Mouse (Mus musculus): ENCODE data around the gene Pacsin2. TPM values are rescaled to one million over a fixed set of nuclear protein-coding genes. Genes with fewer than 3 reads are reported as not detected.
"Not testable (repeated sequence)": the region's sequence is repeated elsewhere in the genome, so short reads cannot be mapped to it uniquely, and the experiment has no call there.

Pacsin2 gene
- polyA plus RNA-seq (2017; shearing (Covaris generic)), result 10 to 100 TPM; 18.3 to 26.6 TPM

DNA sequence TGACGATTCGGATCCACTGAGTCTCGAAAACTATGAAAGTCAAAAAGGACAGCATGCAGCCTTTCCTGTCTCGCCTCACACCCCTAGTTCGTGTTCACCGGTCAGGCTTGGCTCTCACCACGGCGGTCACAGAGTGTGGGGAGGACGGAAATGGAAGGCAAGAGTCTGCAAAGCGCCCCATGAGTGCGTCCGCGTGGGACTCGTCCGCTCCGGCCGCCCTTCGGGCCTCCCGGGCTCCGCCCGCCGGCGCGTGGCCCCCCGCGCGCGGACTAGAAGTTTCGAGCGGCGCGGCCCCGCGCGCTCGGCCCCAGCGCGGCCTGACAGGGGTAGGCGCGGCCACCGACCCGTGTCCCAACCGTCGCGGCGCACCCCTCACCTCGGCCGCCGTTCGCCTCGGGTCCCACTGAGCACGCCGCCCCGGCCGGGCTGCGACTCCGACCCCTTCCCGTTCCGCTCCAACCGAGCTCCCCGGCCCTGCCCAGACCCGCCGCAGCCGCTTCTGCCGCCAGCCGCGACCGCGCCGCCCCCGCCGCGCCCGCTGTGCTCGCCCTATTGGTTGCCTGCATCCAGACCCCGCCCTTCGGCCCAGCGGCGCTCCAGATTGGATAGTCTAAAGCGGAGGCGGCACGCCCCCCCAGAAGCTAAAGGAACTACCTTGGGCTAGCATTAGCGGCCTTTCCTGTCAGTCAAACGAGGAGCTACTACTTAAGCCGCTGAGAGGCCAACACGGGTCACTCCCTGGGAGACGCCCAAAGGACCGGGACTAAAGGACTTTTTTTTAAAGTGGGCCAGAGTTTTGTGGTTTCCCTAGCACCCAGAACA, at the start of gene Pacsin2:
Pacsin2 (minus strand) TSS at position 524 of the 822 bp plus-strand sequence.
- ATAC-seq, result peak; percentile 98

GRCm38 (mm10) chr15:83512489-83513281, 48.3 kb upstream of the Pacsin2 start:
- no peak for ATAC-seq

DNA sequence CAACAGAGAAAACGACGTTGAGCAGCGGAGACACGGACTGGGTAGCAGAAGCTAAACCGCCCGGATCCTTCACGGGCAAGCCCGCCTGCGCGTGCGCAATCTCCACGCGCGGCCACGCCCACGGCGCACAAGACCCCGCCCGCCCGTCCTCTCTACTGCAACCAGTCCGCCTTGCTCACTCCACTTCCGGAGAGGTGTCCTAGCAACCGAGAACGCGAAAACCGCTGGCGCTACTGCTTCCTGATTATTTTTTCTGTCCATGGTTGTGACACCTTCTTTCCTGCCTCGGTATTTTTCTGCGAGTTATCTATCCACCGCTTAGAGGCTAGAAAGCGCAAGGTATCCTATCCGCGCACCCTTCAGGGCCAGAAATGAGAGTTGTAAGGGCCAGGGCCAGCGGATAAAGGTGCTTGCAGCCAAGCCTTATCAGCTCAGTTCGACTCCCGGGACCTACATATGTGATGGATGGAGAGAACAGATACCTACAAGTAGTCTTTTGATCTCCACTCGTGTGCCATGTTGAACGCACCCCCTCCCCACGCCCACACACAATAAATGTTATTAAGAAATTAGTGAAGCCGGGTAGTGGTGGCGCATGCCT, 46.5 kb upstream of the Pacsin2 start, which contains the start of gene Ttll1:
Ttll1 (minus strand) TSS at position 89 of the 601 bp plus-strand sequence.
- ATAC-seq, result peak; percentile 100

DNA sequence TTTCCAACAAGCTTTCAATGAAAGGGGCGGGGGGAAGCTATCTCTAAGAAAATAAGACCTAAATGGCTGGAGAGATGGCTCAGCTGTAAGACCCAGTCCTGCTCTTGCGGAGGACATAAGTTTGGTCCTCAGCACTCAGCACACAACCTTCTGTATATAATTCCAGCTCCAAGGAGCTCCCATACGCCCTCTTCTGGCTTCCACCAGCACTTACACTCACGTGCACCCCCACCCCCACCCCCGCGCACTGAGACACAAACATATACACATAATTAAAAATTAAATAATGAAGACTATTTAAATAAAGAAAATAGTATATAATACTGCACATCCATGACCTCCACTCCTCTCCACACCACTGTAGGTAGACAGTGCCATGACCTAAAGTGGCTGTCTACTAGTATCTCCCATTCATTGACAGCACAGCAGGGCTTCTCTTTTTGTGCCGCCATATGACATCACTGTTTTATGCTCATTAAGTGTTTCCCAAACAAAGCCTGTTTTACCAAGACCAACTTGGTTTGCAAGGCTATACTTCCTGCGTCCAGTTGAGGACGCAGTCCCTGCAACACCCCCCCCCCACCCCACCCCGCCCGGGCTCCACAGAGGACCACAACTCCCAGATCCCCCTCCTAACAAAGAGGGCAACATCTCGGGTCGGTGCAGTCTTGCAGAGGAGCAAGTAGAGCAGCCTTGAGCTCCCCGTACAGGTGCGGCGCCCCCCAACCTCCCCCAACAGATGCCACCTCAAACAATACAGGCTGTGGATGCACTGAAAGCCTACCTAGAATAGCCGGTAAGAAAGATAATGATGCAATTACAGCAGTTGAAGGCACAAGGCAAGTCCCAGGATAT, 45.8 kb upstream of the Pacsin2 start:
- no peak for ATAC-seq

DNA sequence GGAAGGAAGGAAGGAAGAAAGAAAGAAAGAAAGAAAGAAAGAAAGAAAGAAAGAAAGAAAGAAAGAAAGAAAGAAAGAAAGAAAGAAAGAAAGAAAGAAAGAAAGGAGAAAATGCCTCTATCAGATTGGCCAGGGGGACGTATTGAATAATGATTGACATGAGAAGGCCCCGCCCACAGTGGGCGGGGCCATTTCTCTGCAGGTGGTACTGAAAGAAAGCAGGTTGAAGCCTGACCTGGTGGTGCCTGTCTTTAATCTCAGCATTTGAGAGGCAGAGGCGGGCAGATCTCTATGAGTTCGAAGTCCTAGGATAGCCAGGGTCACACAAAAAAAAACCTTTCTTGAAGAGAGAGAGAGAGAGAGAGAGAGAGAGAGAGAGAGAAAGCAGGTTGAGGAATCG, 37.1 kb upstream of the Pacsin2 start:
- ATAC-seq, result not testable (repeated sequence)

DNA sequence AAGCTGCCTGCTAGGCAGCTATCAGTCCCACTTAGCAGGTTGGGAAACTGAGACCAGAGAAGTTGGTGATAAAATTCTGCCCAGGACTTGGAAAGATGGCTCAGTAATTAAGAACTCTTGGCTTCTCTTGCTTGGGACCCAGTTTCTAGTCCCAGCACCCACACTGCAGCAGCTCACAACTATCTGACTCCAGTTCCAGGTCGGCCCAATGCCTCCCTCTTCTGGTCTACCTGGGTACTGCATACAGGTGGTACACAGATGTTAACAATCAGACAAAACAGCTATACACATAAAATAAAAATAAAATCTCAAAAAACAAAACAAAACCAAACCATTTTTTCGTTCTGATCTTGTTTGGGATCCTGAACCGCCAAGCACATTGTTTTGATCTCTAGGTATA, 35.9 kb upstream of the Pacsin2 start:
- ATAC-seq, result peak; percentile 45

DNA sequence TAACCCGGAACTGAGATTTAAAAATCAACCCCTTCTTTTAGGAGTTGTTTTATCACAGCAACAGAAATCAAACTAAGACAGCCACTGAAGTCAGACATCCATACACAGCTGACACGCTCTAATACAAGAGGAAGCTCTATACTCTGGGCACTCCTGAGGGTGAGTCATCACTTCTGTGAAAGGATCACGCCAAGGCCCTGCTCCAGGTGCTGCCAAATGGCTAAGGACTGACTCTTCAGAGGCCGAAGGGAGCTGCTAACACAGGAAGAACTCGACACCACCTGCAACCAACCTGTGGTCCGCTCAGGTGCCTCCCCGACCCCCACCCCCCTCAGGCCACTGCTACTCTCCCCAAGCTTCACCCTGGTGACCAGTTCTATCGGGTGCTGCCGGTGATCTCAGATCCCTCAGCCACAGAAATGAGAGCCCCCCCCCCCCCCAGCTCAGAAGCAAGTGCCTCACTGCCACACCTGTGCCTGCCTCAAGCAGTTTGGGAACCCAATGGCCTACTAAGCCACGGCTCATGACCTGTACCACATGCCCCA, 34.9 kb upstream of the Pacsin2 start:
- ATAC-seq, result no peak

DNA sequence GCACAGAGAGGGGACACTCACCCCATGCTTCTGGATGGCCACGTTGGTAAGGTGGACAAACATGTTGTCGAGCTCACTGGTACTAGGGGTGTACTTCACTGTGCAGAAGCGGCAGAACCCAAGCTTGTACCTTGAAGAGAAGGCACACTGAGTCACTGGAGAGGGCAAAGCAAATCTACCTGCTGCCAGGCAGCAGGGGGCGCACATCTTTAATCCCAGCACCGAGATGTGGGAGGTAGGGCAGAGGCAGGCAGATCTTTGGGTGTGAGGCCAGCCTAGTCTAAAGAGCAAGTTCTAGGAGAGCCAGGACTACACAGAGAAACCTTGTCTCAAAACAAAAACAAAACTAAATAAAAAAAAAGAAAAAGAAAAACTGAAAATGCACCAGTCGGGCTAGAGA, 32.9 kb upstream of the Pacsin2 start:
- no peak for ATAC-seq

GRCm38 (mm10) chr15:83495787-83496367, 31.5 kb upstream of the Pacsin2 start:
- no peak for ATAC-seq

- ATAC-seq, result no peak
Measured at GRCm38 (mm10) chr15:83495195-83495594, 30.8 kb upstream of the Pacsin2 start.

GRCm38 (mm10) chr15:83494572-83494920, 30.1 kb upstream of the Pacsin2 start:
- no peak for ATAC-seq

DNA sequence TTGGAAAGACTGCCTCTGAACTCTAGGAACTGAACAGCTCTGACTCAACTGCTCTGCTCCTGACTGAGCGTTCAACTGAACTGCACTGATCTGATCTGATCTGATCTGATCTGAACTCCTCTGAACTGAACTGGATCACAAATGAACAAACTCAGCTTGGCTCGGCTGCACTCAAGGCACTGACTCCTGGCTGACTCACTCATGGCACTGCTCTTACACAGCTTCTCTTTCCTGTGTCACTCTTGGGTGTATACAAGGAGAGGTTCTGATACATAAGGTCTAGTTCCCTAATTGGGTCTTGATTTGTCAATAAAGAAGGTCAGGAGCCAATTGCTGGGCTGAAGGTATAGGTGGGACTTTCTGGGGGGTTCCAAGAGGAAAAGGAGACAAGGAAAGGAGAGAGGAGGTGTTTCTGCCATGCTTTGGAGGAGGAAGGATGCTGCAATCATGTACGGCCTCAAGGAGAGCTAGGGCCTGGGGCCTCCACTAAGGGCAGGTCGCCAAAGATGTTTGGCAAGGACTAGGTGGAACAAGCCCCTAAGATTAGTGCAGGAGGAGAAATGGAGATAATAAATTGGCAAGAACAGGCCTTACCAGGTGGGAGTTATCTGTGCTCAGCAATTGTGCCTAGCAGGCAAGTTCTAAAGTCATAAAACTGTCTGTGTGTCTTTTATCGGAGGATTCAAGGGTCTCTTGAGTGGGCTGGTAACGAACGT, 29.6 kb upstream of the Pacsin2 start:
- no peak for ATAC-seq

DNA sequence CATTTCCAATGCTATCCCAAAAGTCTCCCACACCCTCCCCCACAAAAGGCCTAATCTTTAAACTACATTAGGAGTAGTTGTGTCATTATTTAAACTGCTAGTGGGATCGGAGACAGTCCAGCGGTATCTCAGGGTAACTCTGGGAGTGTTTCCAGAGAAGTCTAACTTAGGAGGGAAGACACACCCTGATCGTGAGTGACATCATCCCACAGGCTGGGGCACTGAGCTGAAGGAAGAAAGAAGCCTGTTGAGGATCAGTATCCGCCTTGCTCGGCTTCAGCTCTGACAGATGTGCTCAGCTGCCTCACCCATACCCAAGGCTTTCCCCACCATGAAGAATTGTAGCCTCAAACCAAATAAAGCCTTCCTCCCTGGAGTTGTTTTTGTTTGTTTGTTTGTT, 27.5 kb upstream of the Pacsin2 start:
- ATAC-seq, result no peak

DNA sequence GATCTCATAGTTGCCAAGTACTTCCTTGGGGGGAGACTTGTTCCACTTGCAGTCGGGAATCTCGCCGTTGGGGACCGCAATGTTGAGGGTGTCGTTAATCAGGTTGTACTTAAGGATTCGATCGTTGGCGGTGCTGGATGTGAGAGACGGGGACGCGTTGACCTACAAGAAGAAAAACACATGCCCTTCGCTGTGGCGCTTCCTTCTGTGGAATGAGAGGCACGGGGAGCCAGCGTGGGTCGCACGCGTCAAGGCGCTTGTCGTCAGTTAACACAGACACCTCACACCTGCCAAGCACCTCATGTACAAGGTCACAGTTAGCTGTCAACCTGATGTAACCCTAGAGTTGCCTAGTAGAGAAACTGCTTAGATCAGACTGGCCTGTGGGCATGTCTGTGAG, 25.1 kb upstream of the Pacsin2 start:
- ATAC-seq, result no peak

GRCm38 (mm10) chr15:83487477-83488115, 23.2 kb upstream of the Pacsin2 start:
- ATAC-seq, result no peak

DNA sequence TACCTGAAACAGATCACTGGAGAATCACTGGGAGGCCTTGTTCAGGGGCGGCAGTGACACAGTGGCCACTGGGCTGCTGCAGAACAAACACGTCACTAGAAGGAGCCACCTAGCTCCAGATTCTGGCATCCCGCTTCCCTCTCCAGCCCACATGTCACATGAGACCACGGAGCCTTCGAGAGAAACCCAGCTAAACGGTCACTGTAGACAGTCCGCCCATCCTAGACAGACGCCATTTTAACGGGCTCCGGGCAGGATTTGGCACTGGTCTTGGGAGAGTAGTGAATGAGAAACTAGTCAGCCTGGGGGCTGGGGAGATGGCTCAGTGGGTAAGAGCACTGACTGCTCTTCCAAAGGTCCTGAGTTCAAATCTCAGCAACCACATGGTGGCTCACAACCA, 19.9 kb upstream of the Pacsin2 start:
- no peak for ATAC-seq

DNA sequence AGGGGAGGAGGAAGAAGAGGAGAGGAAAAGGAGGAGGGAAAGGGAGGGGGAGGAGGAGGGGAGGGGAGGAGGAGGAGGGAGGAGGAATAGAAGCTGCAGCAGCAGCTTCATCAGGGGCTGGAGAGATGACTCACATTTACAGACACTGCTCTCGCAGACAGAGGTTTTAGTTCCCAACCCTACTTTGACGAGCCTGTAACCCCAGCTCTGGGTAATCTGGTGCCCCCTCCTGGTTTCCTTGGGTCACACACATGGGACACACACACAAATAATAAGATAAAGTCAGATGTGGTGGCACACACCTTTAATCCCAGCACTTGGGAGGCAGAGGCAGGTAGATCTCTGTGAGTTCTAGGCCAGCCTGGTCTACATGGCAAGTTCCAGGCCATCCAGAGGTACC, 19.1 kb upstream of the Pacsin2 start:
- no peak for ATAC-seq

- no peak for ATAC-seq
Measured at GRCm38 (mm10) chr15:83482645-83483224, 18.3 kb upstream of the Pacsin2 start.

- ATAC-seq, result no peak
Measured at GRCm38 (mm10) chr15:83481236-83481780, 16.9 kb upstream of the Pacsin2 start.

- ATAC-seq, result no peak
Measured at GRCm38 (mm10) chr15:83479818-83480217, 15.4 kb upstream of the Pacsin2 start.
